Mouse (Mus musculus) cerebellum, adult 11 months (tissue): ENCODE results near the gene Gm37240.

ENCODE experiments used
- DNase-seq: peaks from one replicate; pipeline ENCODE4 v3.0.0; 2022

The Gm37240 gene

DNA sequence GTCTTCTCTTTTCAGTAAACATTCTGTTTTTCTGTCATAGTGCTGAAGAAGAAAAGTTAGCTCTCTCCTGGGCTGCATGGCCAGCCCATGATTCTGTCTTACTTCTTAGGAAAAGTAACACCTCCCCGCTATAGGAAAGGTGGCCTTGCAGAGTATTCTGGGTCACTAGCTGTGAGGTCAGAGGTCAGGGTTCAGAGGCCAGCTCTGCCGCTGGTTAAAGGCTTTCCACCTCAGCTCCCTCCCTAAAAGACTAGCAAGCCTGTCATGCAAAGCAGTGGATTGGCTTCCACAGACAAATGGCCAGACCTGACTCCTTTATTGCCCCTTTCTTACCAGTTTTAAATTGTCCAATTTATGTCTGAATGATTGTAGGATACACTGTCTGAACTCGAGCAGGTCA, 23.3 kb downstream of the Gm37240 start:
- DNase-seq: no peak

DNA sequence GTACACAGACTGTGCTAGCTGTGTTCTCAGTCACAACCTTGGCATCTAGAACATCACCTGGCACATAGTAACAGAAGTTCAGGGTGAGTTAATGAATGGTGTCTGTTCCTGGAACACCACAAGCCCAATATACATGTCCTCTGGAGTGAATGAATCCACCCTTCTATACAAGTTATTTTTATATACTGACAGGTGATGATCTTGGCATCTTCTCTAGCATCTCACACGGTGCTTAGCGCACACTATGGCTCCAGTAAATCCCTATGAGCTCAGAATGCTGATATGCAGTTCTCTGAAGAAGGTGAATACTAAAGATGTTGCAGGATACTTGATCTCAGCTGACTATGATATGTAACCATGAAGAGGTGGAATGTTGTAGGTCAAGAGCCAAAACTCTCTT, 24.4 kb downstream of the Gm37240 start:
- DNase-seq: no peak

DNA sequence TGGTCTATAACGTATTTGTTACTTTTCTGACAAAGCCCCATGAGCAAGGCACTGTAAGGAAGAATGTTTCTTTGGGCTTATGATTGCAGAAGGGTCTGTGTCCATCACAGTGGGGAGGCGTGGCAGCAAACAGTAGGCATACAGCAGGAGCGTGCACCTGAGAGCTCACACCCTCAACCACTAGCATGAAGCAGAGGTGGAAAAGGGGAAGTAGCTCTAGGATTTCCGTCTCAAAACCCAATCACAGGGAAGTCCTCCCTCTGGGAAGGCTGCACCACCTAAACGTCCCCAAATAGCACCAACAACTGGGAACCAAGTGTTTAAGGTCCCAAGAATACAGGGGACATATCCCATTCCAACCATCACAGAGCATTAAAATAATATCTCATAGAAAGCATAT, 26.3 kb downstream of the Gm37240 start:
- no peak for DNase-seq

DNA sequence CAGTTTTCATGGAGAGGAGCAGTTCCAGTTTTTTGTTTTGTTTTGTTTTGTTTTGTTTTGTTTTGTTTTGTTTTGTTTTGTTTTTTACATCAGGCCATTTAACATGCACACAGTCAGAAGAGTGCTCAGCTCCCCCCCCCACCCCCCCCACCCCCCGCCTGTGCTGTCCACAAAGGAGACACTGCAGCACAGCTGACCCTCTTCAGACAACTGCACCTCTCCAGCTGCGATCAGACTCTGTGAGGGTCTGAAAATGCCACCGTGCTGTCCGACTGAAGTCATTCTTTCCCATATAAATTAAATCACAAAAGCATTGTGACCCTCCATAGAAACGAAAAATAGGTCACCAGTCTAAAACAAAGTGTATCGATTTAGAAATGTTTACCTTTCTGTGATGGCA, 28.0 kb downstream of the Gm37240 start:
- no peak for DNase-seq

GRCm38 (mm10) chr3:85858140-85859135, 28.9 kb downstream of the Gm37240 start:
- no peak for DNase-seq

DNA sequence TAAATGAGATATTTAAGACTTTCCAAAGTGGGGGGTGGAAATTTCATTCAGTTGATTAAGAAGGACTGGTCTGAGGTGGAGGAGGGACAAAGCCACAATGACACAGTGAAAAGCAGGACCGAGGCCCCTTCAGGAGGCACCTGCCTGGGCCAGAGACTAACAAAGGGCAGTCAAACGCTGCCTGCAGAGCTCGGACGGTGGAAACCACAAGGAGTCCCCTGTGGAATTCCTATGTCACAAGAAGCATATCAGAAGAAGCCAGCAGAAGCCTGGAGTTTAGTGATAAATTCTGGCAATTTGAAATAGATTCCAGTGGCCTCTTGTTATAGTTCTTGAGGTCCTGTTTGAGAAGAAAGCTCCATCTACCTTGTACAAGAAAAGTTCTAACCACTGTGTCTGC, 30.2 kb downstream of the Gm37240 start:
- no peak for DNase-seq

- DNase-seq: no peak
These were observed 31.4 kb downstream of the Gm37240 start for GRCm38 (mm10) chr3:85855947-85856346.

GRCm38 (mm10) chr3:85855043-85855442, 32.3 kb downstream of the Gm37240 start:
- DNase-seq: no peak

DNA sequence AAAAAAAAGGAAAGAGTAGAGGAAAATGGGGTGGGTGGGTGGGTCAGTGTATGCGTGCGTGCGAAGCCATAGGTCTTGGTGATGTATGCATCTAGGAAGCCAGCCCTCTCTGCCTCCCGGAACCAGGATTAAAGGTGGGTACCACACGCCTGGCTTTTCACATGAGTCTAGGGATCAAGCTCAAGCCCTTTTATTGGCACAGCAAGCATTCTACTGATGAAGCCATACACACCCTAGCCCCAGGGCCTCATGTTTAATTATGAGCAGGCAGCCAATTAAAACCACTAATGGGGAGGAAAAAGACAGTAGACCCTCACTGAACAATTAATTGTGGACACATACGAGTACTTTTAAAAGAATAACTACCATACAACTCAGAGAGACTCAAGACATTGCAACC, 33.2 kb downstream of the Gm37240 start:
- no peak for DNase-seq

DNA sequence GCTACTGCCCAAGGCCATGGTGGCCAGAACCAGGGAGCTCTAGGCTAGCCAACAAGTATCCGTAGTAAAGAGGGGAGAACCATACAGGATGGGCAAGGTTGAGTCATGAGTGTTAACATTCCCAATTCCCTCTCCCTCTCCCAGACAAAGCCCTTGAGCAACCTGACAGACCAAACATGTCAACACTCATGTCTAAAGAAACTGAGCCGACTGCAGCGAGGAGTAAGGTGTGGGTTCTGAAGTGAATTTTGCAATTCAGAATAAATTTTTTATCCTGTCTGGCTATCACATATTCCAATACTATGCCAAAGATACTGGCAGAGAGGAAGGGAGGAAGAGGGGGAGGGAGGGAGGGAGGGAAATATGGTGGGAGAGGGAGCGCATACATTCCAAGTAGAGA, 33.6 kb downstream of the Gm37240 start:
- no peak for DNase-seq

DNA sequence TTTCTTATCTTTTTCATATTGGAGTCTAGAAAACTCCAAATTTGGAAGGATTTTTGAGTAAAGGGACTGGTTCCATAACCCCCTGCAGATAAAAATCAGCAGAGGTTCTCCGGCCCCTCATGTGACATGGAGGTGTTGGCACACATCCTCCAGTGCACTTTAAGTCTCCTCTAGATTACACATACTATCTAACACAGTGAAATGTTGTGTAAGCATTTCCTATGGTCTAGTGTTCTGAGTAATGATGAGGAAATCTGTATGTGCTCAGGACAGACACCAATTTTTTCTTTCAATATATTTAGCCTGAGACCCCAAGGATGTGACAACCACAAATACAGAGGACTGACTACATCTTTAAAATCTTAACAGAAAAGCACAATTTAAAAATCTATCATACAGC, 37.2 kb downstream of the Gm37240 start:
- DNase-seq: no peak

GRCm38 (mm10) chr3:85846316-85846715, 41.0 kb downstream of the Gm37240 start:
- no peak for DNase-seq

GRCm38 (mm10) chr3:85845341-85845740, 42.0 kb downstream of the Gm37240 start:
- no peak for DNase-seq

GRCm38 (mm10) chr3:85842881-85843218, 44.5 kb downstream of the Gm37240 start:
- no peak for DNase-seq

GRCm38 (mm10) chr3:85842177-85842880, 45.0 kb downstream of the Gm37240 start:
- DNase-seq: no peak

- no peak for DNase-seq
These were observed 45.7 kb downstream of the Gm37240 start for GRCm38 (mm10) chr3:85841454-85842176.

DNA sequence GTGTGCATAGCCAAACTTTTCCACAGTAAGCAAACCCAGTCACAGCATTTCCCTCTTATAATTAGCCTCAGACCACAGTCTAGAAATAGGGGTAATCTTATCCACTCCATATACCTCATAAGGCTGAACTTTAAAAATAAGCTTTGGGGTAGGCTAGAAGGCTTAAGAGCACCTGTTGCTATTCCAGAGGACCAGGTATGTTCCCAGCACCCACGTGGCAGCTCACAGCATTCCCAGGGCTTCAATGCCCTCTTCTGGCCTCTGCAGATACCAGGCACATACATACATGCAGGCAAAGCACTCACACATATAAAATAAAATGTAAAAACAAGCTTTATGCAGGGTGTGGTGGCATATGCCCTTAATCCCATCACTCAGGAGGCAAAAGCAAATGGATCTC, 53.7 kb downstream of the Gm37240 start:
- no peak for DNase-seq

DNA sequence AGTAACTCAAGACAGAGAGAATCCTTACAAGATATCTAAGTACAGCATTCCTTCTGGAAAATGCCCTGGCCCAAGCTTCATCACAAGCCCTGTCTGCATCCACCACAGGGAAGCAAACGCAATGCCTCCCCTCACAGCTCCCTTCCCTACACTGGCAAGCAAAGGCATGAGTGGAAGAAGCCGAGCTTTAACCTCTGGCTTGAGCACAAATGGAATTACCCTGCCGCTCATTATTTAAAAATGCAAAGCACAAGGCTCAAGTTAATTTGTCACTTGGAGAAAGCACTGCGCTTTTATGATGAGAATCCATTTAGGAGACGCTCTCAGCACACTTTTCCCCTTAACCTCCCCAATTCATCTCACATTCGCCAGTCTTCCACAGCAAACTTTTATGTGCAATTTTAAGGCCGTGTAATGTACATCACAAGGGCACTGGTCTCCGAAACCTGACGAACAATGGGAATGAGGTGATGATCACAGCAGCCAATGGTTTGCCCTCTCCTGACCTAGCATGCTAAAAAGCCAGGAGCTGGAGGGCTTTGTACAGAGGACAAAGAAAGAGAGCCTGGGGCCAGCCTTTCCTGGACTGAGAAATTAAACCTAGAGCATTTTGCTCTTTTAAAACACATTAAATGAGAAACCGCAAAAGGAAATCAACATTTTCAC, 54.7 kb downstream of the Gm37240 start:
- no peak for DNase-seq

GRCm38 (mm10) chr3:85831785-85832184, 55.5 kb downstream of the Gm37240 start:
- no peak for DNase-seq

GRCm38 (mm10) chr3:85829047-85829446, 58.3 kb downstream of the Gm37240 start:
- DNase-seq: peak; percentile 3

- DNase-seq: no peak
These were observed 59.5 kb downstream of the Gm37240 start for GRCm38 (mm10) chr3:85827815-85828214.

GRCm38 (mm10) chr3:85827283-85827682, 60.0 kb downstream of the Gm37240 start:
- DNase-seq: no peak
